Mouse (Mus musculus) kidney, postnatal 0 days (tissue): ENCODE results near the gene Mylk. TPM values are rescaled to one million over a fixed set of nuclear protein-coding genes. Genes with fewer than 3 reads are reported as not detected.

Source experiments
- ATAC-seq: fragments of 200-750 bp; cut with Nextera tagmentation; replicated peaks from 2 replicates; pipeline ENCODE4 v1.8.0; 2017; ENCODE audit warnings: low read depth, moderate number of reproducible peaks, moderate TSS enrichment, moderate library complexity; ENCODE audit not compliant: low FRiP score
- DNase-seq: peaks from one replicate; pipeline ENCODE4 v3.0.0-alpha.2; 2016; ENCODE audit warnings: low spot score
- H3K27ac ChIP-seq: fragments of 300-500 bp; sonication (generic); 2 replicates; pipeline ENCODE4 v1.5.1; 2014; ENCODE audit warnings: mild to moderate bottlenecking
- H3K27me3 ChIP-seq: fragments of 300-500 bp; sonication (generic); 2 replicates; pipeline ENCODE4 v1.6.1; 2014; ENCODE audit warnings: low read length, mixed read lengths; ENCODE audit not compliant: insufficient read depth
- H3K36me3 ChIP-seq: fragments of 300-500 bp; sonication (generic); 2 replicates; pipeline ENCODE4 v1.6.1; 2014; ENCODE audit warnings: low read length, mixed read lengths; ENCODE audit not compliant: insufficient read depth
- H3K4me1 ChIP-seq: fragments of 300-500 bp; sonication (generic); replicated peaks from 2 replicates; pipeline ENCODE4 v1.6.1; 2014; ENCODE audit warnings: antibody characterized with exemption, low read length, mixed read lengths; ENCODE audit not compliant: insufficient read depth
- H3K4me2 ChIP-seq: fragments of 300-500 bp; sonication (generic); 2 replicates; pipeline ENCODE4 v1.6.1; 2014; ENCODE audit warnings: mild to moderate bottlenecking, low read length, moderate library complexity, mixed read lengths
- H3K4me3 ChIP-seq: fragments of 300-500 bp; sonication (generic); replicated peaks from 2 replicates; pipeline ENCODE4 v1.5.1; 2014; ENCODE audit warnings: low read depth, low read length
- H3K9ac ChIP-seq: fragments of 300-500 bp; sonication (generic); 2 replicates; pipeline ENCODE4 v1.6.1; 2014; ENCODE audit warnings: low read depth, low read length
- H3K9me3 ChIP-seq: fragments of 300-500 bp; sonication (generic); replicated peaks from 2 replicates; pipeline ENCODE4 v1.6.1; 2016; ENCODE audit warnings: low read length, inconsistent platforms, mixed read lengths
- CTCF ChIP-seq: IDR thresholded peaks from 2 replicates; pipeline ENCODE4 v1.5.1; 2016; ENCODE audit warnings: antibody characterized with exemption, low read depth, mild to moderate bottlenecking, moderate library complexity
- WGBS: fragments of 180-500 bp; shearing (Covaris S2); extraction: QIAGEN DNeasy Blood & Tissue Kit; methylation state at CpG from one replicate; pipeline ENCODE4 v1.1.7; 2014; 5-methylcytosine and 5-hydroxymethylcytosine counted together
- polyA plus RNA-seq: library from polyadenylated mRNA; unstranded; fragments of >200 nt; fragmentation: Nextera tagmentation; extraction: Ambion mirVana; gene quantifications from 2 replicates; pipeline ENCODE4 v1.2.1, GENCODE M21; 2015

Mylk gene
- polyA plus RNA-seq, 1 experiment from 2014 or later, result 68.5 TPM

- Histone ChIP-seq H3K4me1 (peaks cover 15% of the 10 kb centered on the region), H3K9me3 (no peaks in the 10 kb centered on the region), H3K27ac (no peak overlapping the region; the same call in 1 of the 2 replicates), H3K27me3 (no peaks in the 10 kb centered on the region), H3K9ac (no peak overlapping the region), H3K4me3 (no peak overlapping the region), H3K36me3 (0 out of 2 replicates have a peak, but pooled peaks cover 6% of the 10 kb centered on the region), H3K4me2 (no peak overlapping the region)
- 53% methylated on average over 5 of the region's 5 CpGs for WGBS
- TF ChIP-seq CTCF, result no peak
- DNase-seq (no peak), ATAC-seq (no peak)
Observed at GRCm38 (mm10) chr16:34940363-34940762, 195.4 kb downstream of the Mylk start.

GRCm38 (mm10) chr16:34941915-34942314 lies 196.9 kb downstream of the Mylk start:
- H3K9ac ChIP-seq, result no peak overlapping the region
- no peak for ATAC-seq
- peaks cover 15% of the 10 kb centered on the region for H3K4me1 ChIP-seq
- H3K4me3 ChIP-seq, result no peak overlapping the region
- H3K9me3 ChIP-seq, result no peaks in the 10 kb centered on the region
- no peaks in the 10 kb centered on the region for H3K27me3 ChIP-seq
- DNase-seq, result peak; percentile 61
- H3K36me3 ChIP-seq, result 0 out of 2 replicates have a peak, but pooled peaks cover 8% of the 10 kb centered on the region
- TF ChIP-seq CTCF, result no peak
- 25% methylated on average over 3 of the region's 3 CpGs for WGBS
- H3K27ac ChIP-seq, result no peak overlapping the region
- no peak overlapping the region for H3K4me2 ChIP-seq

- H3K9me3 ChIP-seq, result no peaks in the 10 kb centered on the region
- 94% methylated on average over 3 of the region's 3 CpGs for WGBS
Observed at GRCm38 (mm10) chr16:34946301-34946700, 201.3 kb downstream of the Mylk start.

GRCm38 (mm10) chr16:34950935-34951334 lies 205.9 kb downstream of the Mylk start:
- ATAC-seq (no peak), DNase-seq (no peak)
- H3K9me3 ChIP-seq, result no peaks in the 10 kb centered on the region
- peaks cover 3% of the 10 kb centered on the region; the same call in 1 of the 2 replicates for H3K4me1 ChIP-seq
- 88% methylated on average over 9 of the region's 9 CpGs for WGBS
- no peak for TF ChIP-seq CTCF
- no peak overlapping the region for H3K27ac ChIP-seq
- H3K4me3 ChIP-seq, result no peak overlapping the region
- H3K9ac ChIP-seq, result no peak overlapping the region
- peaks cover 13% of the 10 kb centered on the region; the same call in 1 of the 2 replicates for H3K36me3 ChIP-seq
- H3K27me3 ChIP-seq, result no peaks in the 10 kb centered on the region
- H3K4me2 ChIP-seq, result no peak overlapping the region

More at GRCm38 (mm10) chr16:34946301-34946700, 201.3 kb downstream of the Mylk start:
- Histone ChIP-seq H3K4me2 (no peak overlapping the region), H3K9ac (no peak overlapping the region), H3K4me1 (no peaks in the 10 kb centered on the region), H3K27ac (no peak overlapping the region), H3K4me3 (no peak overlapping the region), H3K27me3 (no peaks in the 10 kb centered on the region), H3K36me3 (0 out of 2 replicates have a peak, but pooled peaks cover 5% of the 10 kb centered on the region)
- no peak for ATAC-seq
- no peak for DNase-seq
- no peak for TF ChIP-seq CTCF

- Histone ChIP-seq H3K9me3 (no peaks in the 10 kb centered on the region), H3K4me3 (no peak overlapping the region), H3K36me3 (peaks cover 15% of the 10 kb centered on the region; the same call in 1 of the 2 replicates), H3K4me2 (0 out of 2 replicates have a peak overlapping the region, but pooled peaks have one; percentile 6), H3K27me3 (no peaks in the 10 kb centered on the region), H3K4me1 (peaks cover 3% of the 10 kb centered on the region; the same call in 1 of the 2 replicates), H3K9ac (no peak overlapping the region), H3K27ac (peak overlapping the region; percentile 67)
- DNase-seq (peak; percentile 73), ATAC-seq (no peak)
- WGBS, result 54% methylated on average over 5 of the region's 5 CpGs
- no peak for TF ChIP-seq CTCF
Observed at GRCm38 (mm10) chr16:34952254-34952653, 207.2 kb downstream of the Mylk start.

- Histone ChIP-seq H3K4me3 (no peak overlapping the region), H3K4me2 (0 out of 2 replicates have a peak overlapping the region, but pooled peaks have one; percentile 6), H3K27me3 (no peaks in the 10 kb centered on the region), H3K9me3 (no peaks in the 10 kb centered on the region), H3K27ac (peak overlapping the region; percentile 47; the same call in 1 of the 2 replicates), H3K36me3 (peaks cover 15% of the 10 kb centered on the region; the same call in 1 of the 2 replicates), H3K4me1 (peaks cover 4% of the 10 kb centered on the region; the same call in 1 of the 2 replicates), H3K9ac (no peak overlapping the region)
- no peak for TF ChIP-seq CTCF
- DNase-seq (no peak), ATAC-seq (0 out of 2 replicates have a peak, but pooled peaks have one; percentile 25)
- 71% methylated on average over 3 of the region's 3 CpGs for WGBS
Observed at GRCm38 (mm10) chr16:34952798-34953197, 207.8 kb downstream of the Mylk start.
